Mouse (Mus musculus) CH12.LX (cell line): ENCODE data around the gene Naaladl1.

Source experiments
- CTCF ChIP-seq, 2 experiments: IDR thresholded peaks in 1 of 2; conservative IDR thresholded peaks in 1 of 2; 2 replicates each; pipeline ENCODE4 v1.5.1; 2011 to 2012; ENCODE audit warnings: low read depth in 2 of 2, low read length in 2 of 2, improper control_type of control experiment in 1 of 2, inconsistent platforms in 1 of 2, mild to moderate bottlenecking in 1 of 2, moderate library complexity in 1 of 2
- MAZ ChIP-seq: IDR thresholded peaks from 2 replicates; pipeline ENCODE4 v1.6.1; 2012; ENCODE audit warnings: low read depth, mild to moderate bottlenecking, inconsistent platforms, low read length, improper control_type of control experiment, moderate library complexity
- PAX5 ChIP-seq: IDR thresholded peaks from 2 replicates; pipeline ENCODE4 v1.6.1; 2012; ENCODE audit warnings: low read length, inconsistent platforms, mixed read lengths
- POLR2AphosphoS2 ChIP-seq: IDR thresholded peaks from 2 replicates; pipeline ENCODE4 v1.6.1; 2011; ENCODE audit warnings: low read depth, low read length, improper control_type of control experiment
- TBP ChIP-seq: conservative IDR thresholded peaks from 2 replicates; pipeline ENCODE4 v1.6.1; 2011; ENCODE audit warnings: low read depth, low read length, improper control_type of control experiment

DNA sequence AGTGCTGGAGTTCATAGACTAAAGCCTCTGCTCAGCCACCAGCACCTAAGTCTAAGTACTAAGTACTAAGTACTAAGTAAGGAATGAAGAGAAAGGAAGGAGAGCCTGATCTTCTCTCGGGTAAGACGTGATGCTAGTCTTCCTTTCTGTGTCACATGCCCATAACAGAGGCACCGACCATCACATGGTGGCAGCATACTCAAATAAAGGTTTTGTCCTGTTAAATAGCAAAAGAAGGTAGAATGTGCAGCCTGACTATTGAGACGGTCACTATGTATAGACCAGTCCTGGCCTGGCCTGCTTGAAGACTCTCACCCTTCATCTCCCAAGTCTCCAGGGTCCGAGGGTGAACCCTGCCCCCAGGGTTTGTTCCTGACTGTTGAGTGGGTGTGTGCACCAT is 39.3 kb downstream of the Naaladl1 start:
- no peak for TF ChIP-seq TBP
- TF ChIP-seq PAX5, result no peak
- peak in 1 of 2 experiments; percentile 55; a peak in 2 of 4 replicates for TF ChIP-seq CTCF (conservative IDR thresholded peaks at IDR 0.05 in 1 of 2, IDR thresholded peaks at IDR 0.05 in 1 of 2; ENCODE audit: low read depth in 2 of 2, low read length in 2 of 2)
- no peak for TF ChIP-seq MAZ
- no peak for TF ChIP-seq POLR2AphosphoS2
